Mouse (Mus musculus): ENCODE measurements at regions not wholly inside any gene's neighbourhood (a gene's known extent, or its start where the extent isn't known, plus 50 kb on each side); places are given as distances from the start of the nearest gene placed in this dataset.

- no peak for TF ChIP-seq CTCF (IDR thresholded peaks at IDR 0.05; ENCODE audit: control insufficient read depth, insufficient read depth, low read length)
- no peak for TF ChIP-seq POLR2A (IDR thresholded peaks at IDR 0.05; ENCODE audit: borderline replicate concordance, control insufficient read depth, low read depth, low read length)
Measured at GRCm38 (mm10) chr16:95811092-95811491, 109.2 kb downstream of the Ets2 start.

All from bone marrow, adult 2 months (tissue).